Mouse (Mus musculus): ENCODE results near the gene Dnah5. TPM values are rescaled to one million over a fixed set of nuclear protein-coding genes. Genes with fewer than 3 reads are reported as not detected.
"Not testable (repeated sequence)": the region's sequence is repeated elsewhere in the genome, so short reads cannot be mapped to it uniquely, and the experiment has no call there.

Gene Dnah5
- total RNA-seq, 2 experiments from 2014 or later = not detected

DNA sequence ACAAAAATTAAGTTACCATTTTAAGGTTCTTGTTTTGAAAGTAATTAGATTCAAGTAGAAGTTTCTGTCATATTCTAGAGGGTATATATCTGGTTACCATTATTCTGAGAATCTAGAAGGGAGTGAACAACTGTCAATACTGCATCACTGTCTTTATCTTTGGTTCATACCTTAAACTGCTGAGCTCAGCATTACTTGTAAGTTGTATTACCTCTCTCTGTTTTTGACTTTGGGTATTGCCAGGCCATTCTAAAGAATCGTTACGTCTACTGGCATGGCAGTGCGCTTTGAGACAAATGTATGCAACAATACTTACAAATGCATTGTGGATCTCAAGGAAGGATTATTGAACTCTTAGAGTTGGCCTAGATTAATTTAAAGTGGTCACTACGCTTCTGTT, 240.9 kb downstream of the Dnah5 start:
- ATAC-seq (replicated peaks; ENCODE audit: poor library complexity, severe bottlenecking) = no peak

DNA sequence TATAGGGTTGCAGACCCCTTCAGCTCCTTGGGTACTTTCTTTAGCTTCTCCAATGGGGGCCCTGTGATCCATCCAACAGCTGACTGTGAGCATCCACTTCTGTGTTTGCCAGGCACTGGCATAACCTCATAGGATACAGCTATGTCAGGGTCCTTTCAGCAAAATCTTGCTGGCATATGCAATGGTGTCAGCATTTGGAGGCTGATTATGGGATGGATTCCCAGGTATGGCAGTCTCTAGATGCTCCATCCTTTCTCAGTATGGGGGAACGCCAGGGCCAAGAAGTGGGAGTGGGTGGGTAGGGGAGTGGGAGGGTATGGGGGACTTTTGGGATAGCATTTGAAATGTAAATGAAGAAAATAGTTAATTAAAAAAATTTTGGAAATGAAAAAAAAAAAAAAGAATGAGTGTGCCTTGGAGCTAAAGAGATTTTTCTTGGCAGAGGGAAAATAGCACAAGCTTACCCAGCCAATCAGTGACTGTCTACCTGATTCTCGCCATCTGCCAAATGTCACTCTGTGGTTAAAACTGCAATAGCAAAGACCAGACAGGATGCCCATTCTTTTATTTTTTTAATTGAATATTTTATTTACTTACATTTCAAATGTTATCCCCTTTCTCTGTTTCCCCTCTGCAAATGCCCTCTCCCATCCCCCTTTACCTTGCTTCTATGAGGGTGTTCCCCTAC, 257.7 kb downstream of the Dnah5 start:
- ATAC-seq (replicated peaks; ENCODE audit: poor library complexity, severe bottlenecking) = not testable (repeated sequence)

DNA sequence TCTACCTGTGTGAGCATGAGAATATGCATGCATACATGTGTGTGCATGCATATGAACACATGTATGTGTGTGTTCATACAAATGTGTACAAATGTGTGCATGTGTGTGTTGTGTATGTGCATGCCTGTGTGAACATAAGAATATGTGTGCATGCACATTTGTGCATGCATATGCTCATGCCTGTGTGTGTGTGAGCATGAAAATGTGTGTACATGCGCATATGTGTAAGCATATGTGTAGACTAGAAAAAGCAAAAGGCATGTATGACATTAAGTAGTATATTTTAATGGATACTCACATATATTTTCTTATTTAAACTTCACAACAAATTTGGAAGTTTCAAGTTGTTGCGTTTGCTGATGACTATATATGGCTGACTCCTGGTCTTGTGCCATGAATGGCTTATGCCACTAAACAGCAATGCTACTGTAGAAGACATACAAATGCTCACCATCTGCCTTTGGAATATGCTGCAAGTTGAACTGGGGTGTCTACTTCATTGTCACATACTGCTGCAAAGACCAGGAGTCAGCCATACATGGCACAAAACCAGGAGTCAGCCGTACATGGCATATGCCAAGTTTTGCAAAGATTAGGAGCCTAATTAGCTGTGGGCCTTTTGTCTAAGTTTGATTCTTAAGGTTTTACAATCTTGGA, 263.2 kb downstream of the Dnah5 start:
- ATAC-seq (replicated peaks; ENCODE audit: poor library complexity, severe bottlenecking) = no peak

DNA sequence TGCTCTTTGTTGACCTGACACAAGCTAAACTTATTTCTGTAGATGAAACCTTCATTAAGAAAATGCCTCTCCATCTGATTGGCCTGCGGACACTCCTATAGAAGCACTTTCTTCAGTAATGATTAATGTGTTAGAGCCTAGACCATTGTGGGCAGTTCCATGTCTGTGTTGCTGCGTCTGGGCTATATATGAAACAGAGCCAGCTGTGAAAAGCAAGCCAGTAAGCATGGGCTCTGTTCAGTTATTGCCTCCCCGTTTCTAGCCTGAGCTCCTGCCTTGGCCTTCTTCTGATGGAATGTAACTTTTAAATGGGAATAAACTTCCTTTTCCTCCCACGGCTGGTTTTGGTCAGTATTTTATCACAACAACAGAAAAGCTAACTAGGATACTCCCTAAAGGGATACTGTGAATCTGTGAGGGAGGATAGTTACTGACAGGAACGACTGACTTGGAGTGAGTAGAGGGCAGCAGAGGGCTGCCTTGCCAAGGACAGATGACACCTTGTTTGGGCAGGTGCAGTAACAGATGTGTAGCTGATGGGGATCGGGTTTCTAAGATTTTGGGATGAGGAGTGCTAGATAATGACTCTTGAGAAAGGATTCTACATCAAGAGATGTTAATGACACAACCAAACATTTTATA, 270.3 kb downstream of the Dnah5 start:
- no peak for ATAC-seq (replicated peaks; ENCODE audit: poor library complexity, severe bottlenecking)

DNA sequence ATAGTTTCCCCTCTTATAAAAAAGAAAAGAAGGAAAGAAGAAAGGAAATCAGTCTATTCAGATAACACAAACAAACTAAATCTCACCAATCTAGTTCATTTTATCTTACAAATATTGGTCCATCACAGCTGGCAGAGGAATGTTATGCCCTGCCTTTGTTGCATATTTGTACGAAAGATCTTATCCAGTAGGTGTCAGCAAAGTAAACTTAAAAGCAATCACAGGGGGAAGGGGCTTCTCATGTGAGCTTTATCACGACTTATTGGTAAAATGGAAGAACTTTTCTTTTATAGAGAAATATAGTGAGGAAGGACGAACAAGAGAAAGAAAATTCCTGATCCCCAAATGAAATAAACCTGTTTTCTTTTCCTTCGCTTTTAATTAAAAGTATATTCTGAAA, 299.3 kb downstream of the Dnah5 start:
- ATAC-seq (replicated peaks; ENCODE audit: poor library complexity, severe bottlenecking) = no peak

DNA sequence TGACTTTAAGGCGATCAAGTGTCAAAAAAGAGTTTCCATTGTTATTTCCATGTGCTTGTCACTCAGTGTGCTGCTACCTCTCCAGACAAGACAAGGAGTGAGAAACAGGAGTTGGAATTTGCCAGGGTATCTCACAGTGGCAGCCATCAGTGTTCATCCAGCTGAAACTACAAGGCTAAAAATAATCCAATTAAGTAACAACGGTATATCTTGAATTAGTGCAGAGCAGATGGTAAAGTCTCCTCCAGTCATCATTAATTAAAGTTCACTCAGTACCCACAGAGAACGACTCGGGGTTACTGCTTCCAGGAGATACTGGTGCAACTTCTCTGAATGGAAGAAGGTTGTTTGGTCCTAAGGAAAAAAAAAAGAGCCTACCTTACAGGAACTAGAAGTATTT, 311.6 kb downstream of the Dnah5 start:
- ATAC-seq (replicated peaks; ENCODE audit: poor library complexity, severe bottlenecking) = no peak

Other genes with a start within 250 kb of the Dnah5 start
- gene Trio, start 177.9 kb upstream of the Dnah5 start, total RNA-seq (2014; fragmentation: Nextera tagmentation) = 30.3 and 40.2 TPM in 2 replicates
- gene Trio, start 177.9 kb upstream of the Dnah5 start, total RNA-seq (2017) = 21.1 and 25.9 TPM in 2 replicates

All from granulocyte monocyte progenitor cell, adult 5-6 weeks (primary cell).